Mouse (Mus musculus): ENCODE results near the gene Sft2d1. TPM values are rescaled to one million over a fixed set of nuclear protein-coding genes. Genes with fewer than 3 reads are reported as not detected.

Gene Sft2d1
- polyA plus RNA-seq, 1 experiment, result 70.2 TPM

DNA sequence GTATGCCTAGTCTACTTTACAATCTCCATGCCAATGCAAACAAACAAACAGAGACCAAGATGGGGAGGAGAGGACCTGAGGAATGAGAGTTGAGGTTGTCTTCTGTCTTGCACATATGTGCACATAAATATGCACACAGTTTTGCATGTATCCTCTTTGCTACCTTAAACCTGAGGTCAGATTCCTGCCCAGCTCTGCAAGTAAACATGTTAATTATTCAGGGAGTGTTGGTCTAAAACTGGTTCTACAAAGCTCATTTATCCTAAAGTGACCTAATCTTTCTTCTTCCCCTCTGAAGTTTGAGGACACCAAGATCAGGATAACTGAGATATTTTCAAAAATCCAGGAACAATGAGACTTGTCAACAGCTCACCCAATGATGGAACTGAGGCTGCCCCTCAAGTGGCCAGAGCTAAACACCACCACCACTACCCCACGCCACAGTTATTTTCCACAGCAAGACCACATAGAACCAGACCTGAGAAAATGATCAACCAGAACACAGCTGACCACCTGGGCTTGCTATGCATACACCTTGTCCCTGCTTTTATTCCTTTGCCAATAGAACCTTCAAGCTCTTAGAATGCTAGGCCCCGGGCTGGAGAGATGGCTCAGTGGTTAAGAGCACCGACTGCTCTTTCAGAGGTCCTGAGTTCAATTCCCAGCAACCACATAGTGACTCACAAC is 20.8 kb upstream of the Sft2d1 start:
- Histone ChIP-seq H3K4me3 (ENCODE audit: insufficient read depth, low read depth, low read length) (no peak overlapping the region), H3K27me3 (replicated peaks; ENCODE audit: control insufficient read depth, insufficient read depth, low read length) (no peaks in the 10 kb centered on the region), H3K36me3 (ENCODE audit: control insufficient read depth, insufficient read depth, low read length) (peaks cover 2% of the 10 kb centered on the region), H3K4me1 (ENCODE audit: control insufficient read depth, insufficient read depth, low read length) (peaks cover 30% of the 10 kb centered on the region), H3K27ac (ENCODE audit: insufficient read depth, low read depth, low read length) (peak overlapping the region; percentile 96)
- TF ChIP-seq POLR2A (IDR thresholded peaks at IDR 0.05; ENCODE audit: low read depth, low read length) (no peak), CTCF (conservative IDR thresholded peaks at IDR 0.05; ENCODE audit: insufficient read depth, insufficient read length, low read depth, low read length) (no peak)
- DNase-seq, result peak; percentile 58
- WGBS, result 35% methylated on average over 3 of the region's 3 CpGs

DNA sequence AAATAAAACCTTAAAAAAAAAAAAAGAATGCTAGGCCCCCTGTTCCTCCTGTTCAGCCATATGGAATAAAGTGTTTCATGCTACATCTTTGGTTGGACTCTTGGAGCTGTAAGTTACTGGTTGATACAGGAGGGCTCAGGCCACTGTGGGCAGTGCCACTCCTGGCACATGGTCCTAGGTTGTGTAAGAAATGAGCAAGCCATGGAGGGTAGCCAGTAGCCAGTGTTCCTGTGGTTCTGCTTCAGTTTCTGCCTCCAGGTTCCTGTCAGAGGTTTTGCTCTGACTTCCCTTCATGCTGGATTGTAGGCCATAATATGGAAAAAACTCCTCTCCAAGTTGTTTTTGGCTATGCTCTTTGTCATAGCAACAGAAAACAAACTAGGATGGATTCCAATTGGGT is 20.2 kb upstream of the Sft2d1 start:
- peaks cover 6% of the 10 kb centered on the region for H3K36me3 ChIP-seq (ENCODE audit: control insufficient read depth, insufficient read depth, low read length)
- no peak overlapping the region for H3K4me3 ChIP-seq (ENCODE audit: insufficient read depth, low read depth, low read length)
- peak; percentile 57 for DNase-seq
- peak overlapping the region; percentile 96 for H3K27ac ChIP-seq (ENCODE audit: insufficient read depth, low read depth, low read length)
- TF ChIP-seq CTCF (conservative IDR thresholded peaks at IDR 0.05; ENCODE audit: insufficient read depth, insufficient read length, low read depth, low read length) (no peak), POLR2A (IDR thresholded peaks at IDR 0.05; ENCODE audit: low read depth, low read length) (no peak)
- peaks cover 28% of the 10 kb centered on the region for H3K4me1 ChIP-seq (ENCODE audit: control insufficient read depth, insufficient read depth, low read length)
- no peaks in the 10 kb centered on the region for H3K27me3 ChIP-seq (replicated peaks; ENCODE audit: control insufficient read depth, insufficient read depth, low read length)

DNA sequence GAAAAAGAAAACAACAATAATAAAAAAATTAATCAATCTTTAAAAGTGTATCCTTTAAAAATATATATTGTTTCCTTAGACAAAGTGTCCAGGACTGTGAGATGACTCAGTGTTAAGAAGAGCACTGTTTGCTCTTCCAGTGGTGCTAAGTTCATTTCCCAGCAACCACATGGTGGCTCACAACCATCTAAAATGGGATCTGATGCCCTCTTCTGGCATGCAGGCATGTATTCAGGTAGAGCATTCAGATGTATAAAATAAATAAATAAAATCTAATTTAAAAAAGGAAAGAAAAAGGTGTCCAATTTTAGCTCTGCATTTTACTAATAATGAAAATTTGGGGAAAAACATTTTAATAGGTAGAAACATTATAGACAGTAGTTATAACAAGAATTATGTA is 15.1 kb upstream of the Sft2d1 start:
- Histone ChIP-seq H3K4me1 (ENCODE audit: control insufficient read depth, insufficient read depth, low read length) (peaks cover 3% of the 10 kb centered on the region), H3K27me3 (replicated peaks; ENCODE audit: control insufficient read depth, insufficient read depth, low read length) (no peaks in the 10 kb centered on the region), H3K36me3 (ENCODE audit: control insufficient read depth, insufficient read depth, low read length) (peaks cover 7% of the 10 kb centered on the region), H3K27ac (ENCODE audit: insufficient read depth, low read depth, low read length) (no peak overlapping the region), H3K4me3 (ENCODE audit: insufficient read depth, low read depth, low read length) (no peak overlapping the region)
- no peak for DNase-seq
- TF ChIP-seq POLR2A (IDR thresholded peaks at IDR 0.05; ENCODE audit: low read depth, low read length) (no peak), CTCF (conservative IDR thresholded peaks at IDR 0.05; ENCODE audit: insufficient read depth, insufficient read length, low read depth, low read length) (peak; percentile 18; the same call in 1 of the 2 replicates)

- H3K4me3 ChIP-seq (ENCODE audit: insufficient read depth, low read depth, low read length), result no peak overlapping the region
- DNase-seq, result no peak
- no peaks in the 10 kb centered on the region for H3K27me3 ChIP-seq (replicated peaks; ENCODE audit: control insufficient read depth, insufficient read depth, low read length)
- H3K36me3 ChIP-seq (ENCODE audit: control insufficient read depth, insufficient read depth, low read length), result peaks cover 7% of the 10 kb centered on the region
- no peak overlapping the region for H3K27ac ChIP-seq (ENCODE audit: insufficient read depth, low read depth, low read length)
- H3K4me1 ChIP-seq (ENCODE audit: control insufficient read depth, insufficient read depth, low read length), result no peaks in the 10 kb centered on the region; the same call in none of the 2 replicates
- TF ChIP-seq POLR2A (IDR thresholded peaks at IDR 0.05; ENCODE audit: low read depth, low read length), result no peak
- no peak for TF ChIP-seq CTCF (conservative IDR thresholded peaks at IDR 0.05; ENCODE audit: insufficient read depth, insufficient read length, low read depth, low read length)
- WGBS, result 78% methylated on average over 9 of the region's 9 CpGs
Observed at GRCm38 (mm10) chr17:8296313-8296844, 14.5 kb upstream of the Sft2d1 start.

- Histone ChIP-seq H3K27ac (ENCODE audit: insufficient read depth, low read depth, low read length) (no peak overlapping the region), H3K27me3 (replicated peaks; ENCODE audit: control insufficient read depth, insufficient read depth, low read length) (no peaks in the 10 kb centered on the region), H3K4me1 (ENCODE audit: control insufficient read depth, insufficient read depth, low read length) (no peaks in the 10 kb centered on the region), H3K4me3 (ENCODE audit: insufficient read depth, low read depth, low read length) (no peak overlapping the region), H3K36me3 (ENCODE audit: control insufficient read depth, insufficient read depth, low read length) (peaks cover 7% of the 10 kb centered on the region)
- TF ChIP-seq CTCF (conservative IDR thresholded peaks at IDR 0.05; ENCODE audit: insufficient read depth, insufficient read length, low read depth, low read length) (no peak), POLR2A (IDR thresholded peaks at IDR 0.05; ENCODE audit: low read depth, low read length) (no peak)
- no peak for DNase-seq
- WGBS, result 82% methylated on average over 5 of the region's 5 CpGs
Observed at GRCm38 (mm10) chr17:8297746-8298145, 13.2 kb upstream of the Sft2d1 start.

DNA sequence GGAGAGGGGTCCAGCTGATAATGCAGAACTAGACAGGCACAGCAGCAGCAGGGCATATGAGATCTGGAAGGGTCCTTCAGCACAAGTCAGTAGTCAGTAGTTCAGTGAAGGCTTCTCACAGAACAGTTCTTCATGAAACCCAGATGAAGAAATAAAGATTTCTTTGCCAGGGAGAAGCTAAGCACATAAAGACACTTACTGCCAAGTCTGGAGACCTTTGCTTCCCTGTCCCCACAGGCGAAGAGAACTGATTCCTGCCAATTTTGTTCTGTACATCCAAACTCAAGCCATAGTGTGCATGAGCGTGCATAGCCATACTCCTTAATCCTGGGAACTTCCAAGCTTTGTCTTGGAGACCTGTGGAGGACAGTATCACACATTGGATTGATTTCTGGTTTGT is 12.6 kb upstream of the Sft2d1 start:
- H3K4me1 ChIP-seq (ENCODE audit: control insufficient read depth, insufficient read depth, low read length), result no peaks in the 10 kb centered on the region
- H3K36me3 ChIP-seq (ENCODE audit: control insufficient read depth, insufficient read depth, low read length), result peaks cover 7% of the 10 kb centered on the region
- H3K27ac ChIP-seq (ENCODE audit: insufficient read depth, low read depth, low read length), result no peak overlapping the region
- no peak overlapping the region for H3K4me3 ChIP-seq (ENCODE audit: insufficient read depth, low read depth, low read length)
- H3K27me3 ChIP-seq (replicated peaks; ENCODE audit: control insufficient read depth, insufficient read depth, low read length), result no peaks in the 10 kb centered on the region
- whole genome bisulfite sequencing, result 89% methylated on average over 2 of the region's 2 CpGs
- no peak for DNase-seq
- no peak for TF ChIP-seq POLR2A (IDR thresholded peaks at IDR 0.05; ENCODE audit: low read depth, low read length)

DNA sequence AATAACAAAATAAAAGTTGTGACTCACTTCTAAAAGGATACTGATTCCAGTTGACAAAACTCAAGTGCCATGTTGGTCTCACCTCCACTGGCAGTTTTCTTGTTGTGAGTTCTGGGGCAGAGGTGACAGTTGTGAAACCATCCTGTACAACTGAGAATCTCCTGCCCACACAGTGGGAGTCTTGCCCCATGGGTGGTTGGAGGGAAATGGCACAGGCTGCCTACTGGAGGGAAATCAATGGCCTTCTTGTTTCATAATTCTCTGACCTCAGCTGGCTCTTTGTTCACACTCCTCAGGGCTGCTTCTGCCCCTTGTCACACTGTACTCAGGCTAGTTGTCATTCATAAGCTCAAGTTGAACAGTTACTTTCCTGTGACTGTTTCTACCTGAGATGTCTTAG is 11.4 kb upstream of the Sft2d1 start:
- H3K4me3 ChIP-seq (ENCODE audit: insufficient read depth, low read depth, low read length), result no peak overlapping the region
- no peaks in the 10 kb centered on the region for H3K27me3 ChIP-seq (replicated peaks; ENCODE audit: control insufficient read depth, insufficient read depth, low read length)
- DNase-seq, result no peak
- no peak; the same call in 1 of the 2 replicates for TF ChIP-seq CTCF (conservative IDR thresholded peaks at IDR 0.05; ENCODE audit: insufficient read depth, insufficient read length, low read depth, low read length)
- no peak for TF ChIP-seq POLR2A (IDR thresholded peaks at IDR 0.05; ENCODE audit: low read depth, low read length)
- H3K4me1 ChIP-seq (ENCODE audit: control insufficient read depth, insufficient read depth, low read length), result no peaks in the 10 kb centered on the region
- no peak overlapping the region for H3K27ac ChIP-seq (ENCODE audit: insufficient read depth, low read depth, low read length)
- peaks cover 7% of the 10 kb centered on the region for H3K36me3 ChIP-seq (ENCODE audit: control insufficient read depth, insufficient read depth, low read length)
